Mouse (Mus musculus): Measurements from ENCODE around the gene Cdyl2. TPM values are rescaled to one million over a fixed set of nuclear protein-coding genes. Genes with fewer than 3 reads are reported as not detected.

The Cdyl2 gene
- 5.8 and 7.7 TPM in 2 replicates for polyA plus RNA-seq (2016; fragmentation: Nextera tagmentation; extraction: Ambion mirVana)

DNA sequence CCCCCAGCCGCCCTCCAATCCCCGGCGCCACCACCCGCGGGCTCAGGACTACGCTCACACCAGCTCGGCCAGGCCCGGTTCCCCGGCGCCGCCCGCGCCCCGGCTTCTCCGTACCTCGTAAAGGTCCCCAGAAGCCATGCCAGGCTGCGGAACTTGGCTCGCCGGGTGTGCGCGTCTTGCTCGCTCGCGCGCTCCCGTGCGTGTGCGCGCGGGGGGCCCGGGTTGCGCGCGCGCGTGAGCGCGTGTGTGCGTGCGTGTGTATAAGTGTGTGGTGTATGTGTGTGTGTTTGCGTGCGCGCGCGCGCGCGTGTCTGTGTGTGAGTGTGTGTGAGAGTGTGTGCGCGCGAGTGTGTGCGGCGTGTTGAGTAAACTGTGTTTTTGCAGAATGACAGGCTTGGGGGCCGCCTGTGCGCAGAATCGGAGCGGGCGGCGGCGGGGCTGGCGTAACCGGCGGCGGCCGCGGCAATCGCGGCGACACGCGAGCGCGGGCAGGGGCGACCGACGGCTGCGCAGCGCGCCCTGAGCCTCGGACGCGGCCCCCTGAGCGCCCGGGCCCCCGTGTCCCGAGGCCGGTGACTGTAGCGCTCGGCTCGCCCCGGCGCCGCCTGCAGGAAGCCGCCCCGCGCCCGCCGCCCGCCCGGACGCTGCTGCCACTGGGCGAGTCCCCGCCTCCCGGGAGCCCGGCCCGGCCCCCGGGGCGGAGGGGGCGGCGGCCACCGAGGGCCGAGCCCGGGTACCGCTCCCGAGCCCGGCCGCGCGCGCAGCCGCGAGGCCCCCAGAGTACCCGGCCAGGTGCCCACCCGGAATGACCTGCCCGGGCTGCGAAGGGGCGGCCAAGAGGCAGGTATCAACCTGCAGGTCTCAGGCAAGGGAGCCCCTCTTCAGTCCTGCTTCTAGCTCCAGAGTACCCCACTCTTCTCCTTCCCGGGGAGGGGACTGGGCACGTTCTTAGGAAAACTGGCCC lies at the start of gene Cdyl2:
Cdyl2 (minus strand) TSS at position 308 of the 964 bp plus-strand sequence.
- peaks cover 21% of the 10 kb centered on the region for H3K27me3 ChIP-seq (replicated peaks; ENCODE audit: low read depth, poor library complexity, severe bottlenecking)
- under 1% methylated on average over 129 of the region's 129 CpGs for WGBS
- H3K4me3 ChIP-seq = peak within 1 kb of the TSS; percentile 84
- H3K27ac ChIP-seq (replicated peaks) = peak within 1 kb of the TSS; percentile 90
- DNase-seq (ENCODE audit: low spot score) = peak; percentile 83
- peaks cover 13% of the 10 kb centered on the region for H3K4me1 ChIP-seq
- H3K9me3 ChIP-seq = peaks cover 10% of the 10 kb centered on the region
- H3K36me3 ChIP-seq (replicated peaks) = peaks cover 9% of the 10 kb centered on the region

DNA sequence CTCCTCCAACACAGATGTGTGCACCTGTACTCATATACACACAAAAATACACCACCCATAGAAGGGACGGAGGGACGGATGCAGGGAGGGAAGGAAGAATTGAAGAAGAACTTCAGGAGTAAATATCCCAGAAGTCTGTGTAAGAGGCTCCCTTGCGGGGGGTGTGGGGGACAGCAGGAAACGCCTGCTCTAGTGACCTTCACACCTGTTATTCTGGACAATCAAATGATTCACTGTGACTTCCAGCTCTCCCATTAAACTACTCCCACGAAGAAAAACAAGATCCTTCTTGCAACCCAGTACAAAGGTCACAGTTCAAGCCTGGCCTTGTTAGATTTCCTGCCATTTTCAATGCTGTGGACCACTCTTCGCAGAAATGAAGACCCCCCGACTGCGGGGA lies 47.8 kb upstream of the Cdyl2 start:
- Histone ChIP-seq H3K36me3 (replicated peaks) (no peaks in the 10 kb centered on the region), H3K27ac (replicated peaks) (no peak overlapping the region), H3K4me3 (no peak overlapping the region), H3K27me3 (replicated peaks; ENCODE audit: low read depth, poor library complexity, severe bottlenecking) (no peaks in the 10 kb centered on the region), H3K9me3 (no peaks in the 10 kb centered on the region), H3K4me1 (no peaks in the 10 kb centered on the region)
- WGBS = 76% methylated on average over 8 of the region's 8 CpGs
- no peak for DNase-seq (ENCODE audit: low spot score)

DNA sequence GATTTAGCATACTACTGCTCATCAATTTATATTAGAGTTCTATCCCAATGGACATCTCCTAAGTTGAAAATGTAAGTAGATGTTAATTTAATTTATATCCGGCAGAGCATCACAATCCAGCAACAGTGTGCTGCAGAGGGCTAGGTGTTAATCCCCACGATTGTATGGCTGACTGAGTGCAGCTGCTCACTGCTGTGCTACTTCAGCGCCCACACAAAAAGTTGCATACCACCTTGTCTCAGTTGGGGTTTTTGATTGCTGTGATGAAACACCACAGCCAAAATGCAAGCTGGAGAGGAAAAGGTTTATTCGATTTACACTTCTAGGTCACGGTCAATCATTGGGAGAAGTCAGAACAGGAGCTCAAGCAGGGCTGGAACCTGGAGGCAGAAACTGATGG lies 41.4 kb upstream of the Cdyl2 start:
- Histone ChIP-seq H3K27me3 (replicated peaks; ENCODE audit: low read depth, poor library complexity, severe bottlenecking) (no peaks in the 10 kb centered on the region), H3K9me3 (no peaks in the 10 kb centered on the region), H3K36me3 (replicated peaks) (no peaks in the 10 kb centered on the region), H3K4me3 (no peak overlapping the region), H3K27ac (replicated peaks) (no peak overlapping the region), H3K4me1 (no peaks in the 10 kb centered on the region)
- DNase-seq (ENCODE audit: low spot score) = no peak
- 90% methylated on average over 5 of the region's 5 CpGs for WGBS

DNA sequence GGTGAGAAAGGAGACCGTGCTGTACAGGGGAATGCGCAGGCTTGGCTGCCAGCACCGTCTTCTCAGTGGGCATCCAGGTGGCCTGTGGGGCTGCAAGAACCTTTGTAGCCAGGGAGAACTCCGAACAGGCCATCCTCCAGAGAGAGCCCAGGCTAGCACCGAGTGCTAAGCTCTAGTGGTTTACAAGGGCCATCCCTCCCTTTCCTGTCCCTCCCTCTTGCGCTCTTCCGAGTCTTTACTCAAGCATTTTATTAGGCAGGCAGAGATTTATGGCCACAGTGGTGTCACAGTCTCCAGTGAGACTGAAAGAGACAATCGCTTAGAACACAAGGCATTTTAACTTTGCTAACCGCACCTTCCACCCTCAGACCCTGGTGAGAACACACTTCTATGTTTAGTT lies 39.9 kb upstream of the Cdyl2 start:
- Histone ChIP-seq H3K4me1 (no peaks in the 10 kb centered on the region), H3K27ac (replicated peaks) (no peak overlapping the region), H3K27me3 (replicated peaks; ENCODE audit: low read depth, poor library complexity, severe bottlenecking) (no peaks in the 10 kb centered on the region), H3K36me3 (replicated peaks) (no peaks in the 10 kb centered on the region), H3K4me3 (no peak overlapping the region), H3K9me3 (no peaks in the 10 kb centered on the region)
- no peak for DNase-seq (ENCODE audit: low spot score)
- WGBS = 87% methylated on average over 9 of the region's 9 CpGs

DNA sequence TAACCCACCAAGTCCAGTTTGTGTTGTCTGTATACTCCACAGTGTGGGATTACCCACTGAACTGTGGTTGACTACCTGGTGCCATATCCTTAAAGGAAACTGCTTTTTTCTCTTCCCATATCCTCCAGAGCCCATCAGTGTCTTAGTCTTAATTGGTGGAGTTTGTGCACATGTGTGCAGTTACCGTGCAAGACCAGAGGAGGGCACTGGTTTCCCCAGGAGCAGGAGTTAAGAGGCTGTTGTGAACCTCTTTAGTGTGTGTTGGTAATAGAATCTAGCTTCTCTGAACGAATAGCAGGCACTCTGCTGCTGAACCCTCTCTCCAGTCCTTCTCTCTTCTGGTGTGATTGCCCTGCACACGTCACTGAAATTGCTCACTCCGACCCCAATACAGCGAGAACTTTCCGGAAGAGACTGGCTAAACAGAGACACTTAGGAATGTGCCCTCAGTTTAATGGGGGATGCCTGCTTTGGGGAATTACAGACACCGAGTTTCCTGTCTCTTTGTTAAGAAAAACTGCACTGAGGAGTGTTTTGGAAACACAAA lies 39.1 kb upstream of the Cdyl2 start:
- H3K27ac ChIP-seq (replicated peaks) = no peak overlapping the region
- H3K36me3 ChIP-seq (replicated peaks) = no peaks in the 10 kb centered on the region
- no peak for DNase-seq (ENCODE audit: low spot score)
- no peak overlapping the region for H3K4me3 ChIP-seq
- no peaks in the 10 kb centered on the region for H3K4me1 ChIP-seq
- H3K9me3 ChIP-seq = no peaks in the 10 kb centered on the region
- H3K27me3 ChIP-seq (replicated peaks; ENCODE audit: low read depth, poor library complexity, severe bottlenecking) = no peaks in the 10 kb centered on the region
- WGBS = 75% methylated on average over 7 of the region's 7 CpGs

DNA sequence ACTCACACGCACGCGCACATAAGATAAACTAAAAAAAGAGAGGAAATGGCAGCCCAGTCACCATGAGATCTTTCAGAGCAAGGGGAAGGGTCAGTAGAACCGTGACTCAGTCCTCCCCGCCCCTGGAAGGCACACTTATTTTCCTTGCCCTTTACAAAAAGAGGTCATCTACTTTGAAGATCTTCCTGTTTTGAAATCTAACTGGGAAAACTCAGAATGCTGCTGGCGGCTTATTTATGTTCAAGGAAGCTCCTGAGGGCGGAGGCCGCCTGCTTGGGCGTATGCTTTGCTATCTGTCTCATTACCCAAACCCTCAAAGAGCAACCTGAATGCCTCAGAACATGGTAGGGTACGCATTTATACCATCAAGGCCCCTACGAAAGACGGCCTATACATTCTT lies 38.0 kb upstream of the Cdyl2 start:
- no peaks in the 10 kb centered on the region for H3K4me1 ChIP-seq
- H3K9me3 ChIP-seq = no peaks in the 10 kb centered on the region
- H3K27ac ChIP-seq (replicated peaks) = no peak overlapping the region
- H3K27me3 ChIP-seq (replicated peaks; ENCODE audit: low read depth, poor library complexity, severe bottlenecking) = no peaks in the 10 kb centered on the region
- DNase-seq (ENCODE audit: low spot score) = no peak
- no peak overlapping the region for H3K4me3 ChIP-seq
- H3K36me3 ChIP-seq (replicated peaks) = no peaks in the 10 kb centered on the region
- 76% methylated on average over 12 of the region's 12 CpGs for WGBS

DNA sequence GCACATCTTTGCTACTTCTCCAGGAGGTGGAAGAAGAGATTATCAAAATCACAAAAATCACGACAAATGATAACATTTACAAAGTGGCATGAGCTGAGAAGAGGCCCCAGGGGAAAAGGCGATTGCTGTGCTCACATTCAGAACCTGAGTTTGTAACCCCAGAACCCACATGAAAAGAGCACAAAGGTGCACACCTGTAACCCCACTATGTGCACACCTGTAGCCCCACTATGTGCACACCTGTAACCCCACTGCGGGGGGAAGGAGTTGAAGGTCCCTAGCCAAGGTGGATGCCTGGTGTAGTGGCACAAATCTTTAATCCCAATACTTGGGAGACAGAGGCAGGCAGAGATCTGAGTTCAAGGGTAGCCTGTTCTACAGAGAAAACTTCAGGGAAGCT lies 23.4 kb upstream of the Cdyl2 start:
- Histone ChIP-seq H3K4me3 (no peak overlapping the region), H3K4me1 (no peaks in the 10 kb centered on the region), H3K27me3 (replicated peaks; ENCODE audit: low read depth, poor library complexity, severe bottlenecking) (no peaks in the 10 kb centered on the region), H3K36me3 (replicated peaks) (no peaks in the 10 kb centered on the region), H3K27ac (replicated peaks) (no peak overlapping the region), H3K9me3 (no peaks in the 10 kb centered on the region)
- 78% methylated on average over 3 of the region's 3 CpGs for WGBS
- no peak for DNase-seq (ENCODE audit: low spot score)

DNA sequence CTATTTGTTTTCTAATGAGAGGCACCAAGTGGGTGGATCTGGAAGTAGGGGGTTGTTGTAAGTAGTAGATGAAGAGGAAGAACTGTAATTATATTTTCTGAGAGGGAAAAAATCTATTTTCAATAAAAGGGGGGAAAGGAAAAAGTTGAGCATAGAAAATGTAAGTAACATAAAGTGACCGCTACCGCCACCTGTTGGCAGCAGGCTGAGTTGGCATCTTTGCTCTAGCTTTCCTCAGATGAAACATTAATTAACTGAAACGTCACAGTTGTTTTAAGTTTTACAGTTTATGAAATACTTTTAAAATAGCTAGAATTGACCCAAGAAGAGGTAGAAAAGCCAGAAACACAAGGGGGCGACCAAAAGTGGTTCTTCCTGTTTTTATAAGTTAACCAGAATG lies 22.8 kb upstream of the Cdyl2 start:
- Histone ChIP-seq H3K9me3 (no peaks in the 10 kb centered on the region), H3K36me3 (replicated peaks) (no peaks in the 10 kb centered on the region), H3K4me1 (no peaks in the 10 kb centered on the region), H3K27ac (replicated peaks) (no peak overlapping the region), H3K4me3 (no peak overlapping the region), H3K27me3 (replicated peaks; ENCODE audit: low read depth, poor library complexity, severe bottlenecking) (no peaks in the 10 kb centered on the region)
- 7% methylated on average over 4 of the region's 4 CpGs for WGBS
- peak; percentile 42 for DNase-seq (ENCODE audit: low spot score)

DNA sequence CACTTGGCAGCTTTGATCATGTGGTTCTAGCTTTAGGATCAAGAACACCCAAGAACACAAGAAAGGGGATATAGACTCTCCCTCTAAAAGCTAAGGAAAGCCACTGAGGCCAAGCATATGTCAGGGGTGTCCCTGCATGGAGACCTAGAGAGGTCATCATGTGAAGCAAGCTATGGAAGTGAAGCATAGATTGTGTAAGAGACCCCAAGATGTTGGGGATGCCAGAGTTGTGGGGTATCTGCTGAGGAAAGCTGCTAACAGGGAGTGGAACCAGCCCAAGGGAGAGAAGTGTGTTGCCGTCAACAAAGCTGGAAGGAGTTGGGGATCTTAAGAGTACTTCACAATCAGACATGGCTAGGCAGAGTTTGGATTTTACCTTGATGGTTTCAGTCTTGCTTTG lies 7.9 kb upstream of the Cdyl2 start:
- Histone ChIP-seq H3K9me3 (no peaks in the 10 kb centered on the region; the same call in 1 of the 2 replicates), H3K27ac (replicated peaks) (no peak overlapping the region), H3K36me3 (replicated peaks) (no peaks in the 10 kb centered on the region), H3K4me1 (no peaks in the 10 kb centered on the region), H3K27me3 (replicated peaks; ENCODE audit: low read depth, poor library complexity, severe bottlenecking) (no peaks in the 10 kb centered on the region), H3K4me3 (no peak overlapping the region)
- DNase-seq (ENCODE audit: low spot score) = no peak
- WGBS = 91% methylated on average over 1 of the region's 1 CpGs

DNA sequence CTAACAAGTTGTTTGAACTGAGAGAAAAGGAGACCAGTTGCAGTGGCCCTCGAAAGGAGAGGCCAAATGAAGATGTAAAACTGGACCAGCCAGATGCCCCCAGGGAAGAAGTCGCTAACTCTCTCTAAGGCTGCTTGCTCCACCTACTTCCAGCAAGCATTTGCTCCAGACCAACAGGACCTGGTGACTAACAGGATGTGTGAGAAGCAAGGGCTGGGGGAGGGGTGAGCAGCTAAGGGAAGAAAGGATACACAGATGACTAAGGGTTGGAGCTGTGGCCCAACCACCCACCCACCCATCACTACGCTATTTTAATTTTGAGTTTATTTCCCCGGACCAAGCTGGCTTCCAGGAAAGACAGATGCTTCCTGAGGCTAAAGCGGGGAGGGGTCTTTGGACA lies 2.5 kb upstream of the Cdyl2 start:
- Histone ChIP-seq H3K4me1 (peaks cover 13% of the 10 kb centered on the region), H3K36me3 (replicated peaks) (no peaks in the 10 kb centered on the region), H3K4me3 (no peak overlapping the region), H3K9me3 (no peaks in the 10 kb centered on the region; the same call in 1 of the 2 replicates), H3K27me3 (replicated peaks; ENCODE audit: low read depth, poor library complexity, severe bottlenecking) (peaks cover 21% of the 10 kb centered on the region), H3K27ac (replicated peaks) (no peak overlapping the region)
- 58% methylated on average over 5 of the region's 5 CpGs for WGBS
- DNase-seq (ENCODE audit: low spot score) = peak; percentile 10

DNA sequence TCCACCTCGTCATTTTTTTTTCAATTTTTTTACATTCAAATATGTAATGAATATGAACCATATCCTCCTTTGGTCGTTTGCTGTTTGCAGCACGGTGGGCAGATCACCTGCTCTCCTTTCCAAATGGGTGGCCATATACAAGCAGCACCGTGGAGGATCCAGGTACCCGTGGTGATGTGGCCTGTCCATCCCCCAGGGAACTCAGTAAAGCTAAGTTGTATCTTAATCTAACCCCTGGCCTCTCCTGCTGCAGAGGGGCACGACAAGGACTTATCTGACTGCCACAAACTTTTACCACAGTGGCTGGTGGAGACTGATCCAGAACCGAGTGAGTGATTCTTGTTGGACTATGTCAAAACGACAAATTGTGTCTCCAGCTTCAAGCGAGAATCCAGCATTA lies 1.4 kb upstream of the Cdyl2 start:
- Histone ChIP-seq H3K27ac (replicated peaks) (no peak overlapping the region), H3K27me3 (replicated peaks; ENCODE audit: low read depth, poor library complexity, severe bottlenecking) (peaks cover 21% of the 10 kb centered on the region), H3K4me1 (peaks cover 13% of the 10 kb centered on the region), H3K36me3 (replicated peaks) (peaks cover 2% of the 10 kb centered on the region), H3K9me3 (peaks cover 5% of the 10 kb centered on the region), H3K4me3 (no peak overlapping the region)
- WGBS = 52% methylated on average over 9 of the region's 9 CpGs
- no peak for DNase-seq (ENCODE audit: low spot score)

DNA sequence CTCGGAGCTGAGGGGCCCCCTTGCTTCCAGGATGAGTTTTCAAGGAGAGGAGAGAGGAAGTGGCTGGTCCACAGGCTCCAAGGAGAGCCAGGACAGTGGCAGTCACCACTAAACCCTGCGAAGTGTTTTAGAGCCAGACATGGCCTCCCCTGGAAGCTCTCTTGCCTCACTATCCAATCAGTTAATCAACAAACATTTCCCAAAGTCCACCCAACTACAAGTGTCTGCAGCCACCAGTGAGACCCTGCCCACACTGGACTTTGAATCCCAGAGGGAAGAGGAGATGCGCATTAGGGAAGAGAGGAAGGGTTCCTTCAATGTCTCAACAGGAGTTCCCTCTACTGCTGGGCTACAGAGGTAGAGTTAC lies 840 bp upstream of the Cdyl2 start:
- Histone ChIP-seq H3K4me1 (peaks cover 13% of the 10 kb centered on the region), H3K4me3 (peak overlapping the region; percentile 84), H3K9me3 (peaks cover 10% of the 10 kb centered on the region), H3K27me3 (replicated peaks; ENCODE audit: low read depth, poor library complexity, severe bottlenecking) (peaks cover 21% of the 10 kb centered on the region), H3K36me3 (replicated peaks) (peaks cover 7% of the 10 kb centered on the region), H3K27ac (replicated peaks) (peak overlapping the region; percentile 90; the same call in 1 of the 2 replicates)
- WGBS = 13% methylated on average over 3 of the region's 3 CpGs
- DNase-seq (ENCODE audit: low spot score) = no peak
